In genomic region chr3:138759968-138760684, GRCm38 (mm10) we compare ENCODE assay signal across 11 mouse cellular contexts. TPM values are rescaled to one million over a fixed set of nuclear protein-coding genes. Genes with fewer than 3 reads are reported as not detected.
A peak's percentile ranks its signal among the peaks of the same experiment; 100 is the strongest.
DNase-seq lines count a peak whose midpoint lies in the region; ATAC-seq and TF ChIP-seq lines count a peak whose summit lies in the region.
"Had no signal": no experiment of that assay in that cellular context is flagged by ENCODE, and none has a peak within 500 bp of the region (broad histone marks: within the 10 kb centered on the region; RNA-seq: fewer than 3 reads in every experiment).

No protein-coding gene starts in this region.

- no peak overlapping the region for H3K9ac ChIP-seq in hindbrain, embryonic 14.5 days
- no peak overlapping the region for H3K9ac ChIP-seq in hindbrain, postnatal 0 days (replicated peaks; ENCODE audit: low read length)
- no peak overlapping the region for H3K9ac ChIP-seq in midbrain, embryonic 11.5 days (ENCODE audit: low read length)
- no peak overlapping the region for H3K9ac ChIP-seq in midbrain, postnatal 0 days (replicated peaks; ENCODE audit: low read length, poor library complexity, severe bottlenecking)
- H3K9ac ChIP-seq in forebrain, embryonic 16.5 days (replicated peaks; ENCODE audit: low read depth, low read length) = no peak overlapping the region
- no peak overlapping the region for H3K9ac ChIP-seq in stomach, embryonic 15.5 days
- H3K9ac ChIP-seq: heart, embryonic 12.5 days; liver, embryonic 15.5 days had no signal

- no peak for ATAC-seq in hindbrain, embryonic 14.5 days (ENCODE audit: low FRiP score)
- no peak for ATAC-seq in hindbrain, postnatal 0 days
- ATAC-seq in midbrain, embryonic 11.5 days (ENCODE audit: low FRiP score) = no peak
- no peak for ATAC-seq in midbrain, postnatal 0 days (ENCODE audit: low FRiP score)
- ATAC-seq in forebrain, embryonic 16.5 days = no peak
- ATAC-seq in stomach, embryonic 15.5 days (ENCODE audit: insufficient read depth, low FRiP score, low read depth) = no peak
- no peak for ATAC-seq in erythroid progenitor cell, adult 5-6 weeks (replicated peaks; ENCODE audit: low FRiP score, poor library complexity, severe bottlenecking)
- ATAC-seq: inflammation-experienced regulatory T-cells, adult 6 months had no signal

- H3K4me1 ChIP-seq in hindbrain, embryonic 14.5 days (replicated peaks; ENCODE audit: control insufficient read depth, insufficient read depth, low read length) = peaks cover 25% of the 10 kb centered on the region
- H3K4me1 ChIP-seq in hindbrain, postnatal 0 days (ENCODE audit: insufficient read depth, low read length) = peaks cover 11% of the 10 kb centered on the region; the same call in 1 of the 2 replicates
- H3K4me1 ChIP-seq in midbrain, embryonic 11.5 days (ENCODE audit: control insufficient read depth, insufficient read depth, low read length) = peaks cover 21% of the 10 kb centered on the region
- H3K4me1 ChIP-seq in midbrain, postnatal 0 days (ENCODE audit: insufficient read depth, low read length) = peaks cover 5% of the 10 kb centered on the region; the same call in 1 of the 2 replicates
- H3K4me1 ChIP-seq in forebrain, embryonic 16.5 days (replicated peaks; ENCODE audit: control insufficient read depth, insufficient read depth, low read length) = peaks cover 25% of the 10 kb centered on the region
- peaks cover 12% of the 10 kb centered on the region for H3K4me1 ChIP-seq in stomach, embryonic 15.5 days
- H3K4me1 ChIP-seq: heart, embryonic 12.5 days; liver, embryonic 15.5 days had no signal

- no peak overlapping the region for H3K4me3 ChIP-seq in hindbrain, embryonic 14.5 days (replicated peaks; ENCODE audit: low read length)
- H3K4me3 ChIP-seq in hindbrain, postnatal 0 days (ENCODE audit: low read length) = no peak overlapping the region
- H3K4me3 ChIP-seq in midbrain, embryonic 11.5 days (ENCODE audit: low read depth, low read length) = 0 out of 2 replicates have a peak overlapping the region, but pooled peaks have one; percentile 3
- H3K4me3 ChIP-seq in midbrain, postnatal 0 days (ENCODE audit: low read depth, low read length) = no peak overlapping the region
- H3K4me3 ChIP-seq in forebrain, embryonic 16.5 days (replicated peaks; ENCODE audit: low read length) = no peak overlapping the region
- no peak overlapping the region for H3K4me3 ChIP-seq in stomach, embryonic 15.5 days (replicated peaks)
- H3K4me3 ChIP-seq: heart, embryonic 12.5 days; liver, embryonic 15.5 days had no signal

- no peaks in the 10 kb centered on the region for H3K9me3 ChIP-seq in hindbrain, embryonic 14.5 days (ENCODE audit: control insufficient read depth, low read length)
- no peaks in the 10 kb centered on the region for H3K9me3 ChIP-seq in hindbrain, postnatal 0 days (ENCODE audit: low read length)
- no peaks in the 10 kb centered on the region for H3K9me3 ChIP-seq in midbrain, embryonic 11.5 days (ENCODE audit: control insufficient read depth, low read length)
- no peaks in the 10 kb centered on the region for H3K9me3 ChIP-seq in midbrain, postnatal 0 days (ENCODE audit: low read length)
- no peaks in the 10 kb centered on the region; the same call in 1 of the 2 replicates for H3K9me3 ChIP-seq in forebrain, embryonic 16.5 days (ENCODE audit: control insufficient read depth, low read length)
- no peaks in the 10 kb centered on the region for H3K9me3 ChIP-seq in stomach, embryonic 15.5 days
- H3K9me3 ChIP-seq: heart, embryonic 12.5 days; liver, embryonic 15.5 days had no signal

- no peak for TF ChIP-seq CTCF in hindbrain, postnatal 0 days (IDR thresholded peaks at IDR 0.05; ENCODE audit: low read depth)
- TF ChIP-seq CTCF in midbrain, postnatal 0 days (IDR thresholded peaks at IDR 0.05) = no peak

- H3K27ac ChIP-seq in hindbrain, embryonic 14.5 days = peak overlapping the region; percentile 7; the same call in 1 of the 2 replicates
- no peak overlapping the region; the same call in 1 of the 2 replicates for H3K27ac ChIP-seq in hindbrain, postnatal 0 days
- H3K27ac ChIP-seq in midbrain, embryonic 11.5 days (ENCODE audit: low read depth, low read length) = no peak overlapping the region; the same call in 1 of the 2 replicates
- H3K27ac ChIP-seq in midbrain, postnatal 0 days (ENCODE audit: low read depth, low read length) = no peak overlapping the region
- H3K27ac ChIP-seq in forebrain, embryonic 16.5 days (ENCODE audit: low read length) = no peak overlapping the region
- H3K27ac ChIP-seq in stomach, embryonic 15.5 days = peak overlapping the region; percentile 69
- H3K27ac ChIP-seq: liver, embryonic 15.5 days had no signal

- no peaks in the 10 kb centered on the region for H3K27me3 ChIP-seq in hindbrain, embryonic 14.5 days (ENCODE audit: control insufficient read depth, insufficient read depth, low read length)
- no peaks in the 10 kb centered on the region for H3K27me3 ChIP-seq in hindbrain, postnatal 0 days (ENCODE audit: insufficient read depth, low read length)
- H3K27me3 ChIP-seq in midbrain, embryonic 11.5 days (ENCODE audit: control insufficient read depth, insufficient read depth, low read length) = no peaks in the 10 kb centered on the region
- no peaks in the 10 kb centered on the region for H3K27me3 ChIP-seq in midbrain, postnatal 0 days (ENCODE audit: insufficient read depth, low read length)
- H3K27me3 ChIP-seq in forebrain, embryonic 16.5 days (replicated peaks; ENCODE audit: control insufficient read depth, insufficient read depth, low read length) = no peaks in the 10 kb centered on the region
- H3K27me3 ChIP-seq in stomach, embryonic 15.5 days (replicated peaks) = no peaks in the 10 kb centered on the region
- H3K27me3 ChIP-seq: heart, embryonic 12.5 days; liver, embryonic 15.5 days had no signal

- no peak for DNase-seq in hindbrain, embryonic 14.5 days (ENCODE audit: low spot score)
- no peak for DNase-seq in hindbrain, postnatal 0 days (ENCODE audit: low spot score)
- DNase-seq in midbrain, embryonic 11.5 days (ENCODE audit: low spot score, missing footprints) = no peak
- no peak for DNase-seq in midbrain, postnatal 0 days (ENCODE audit: low spot score)
- no peak for DNase-seq in embryo, embryonic 9.5 days (ENCODE audit: extremely low spot score)

- no peak overlapping the region for H3K4me2 ChIP-seq in hindbrain, embryonic 14.5 days (replicated peaks)
- no peak overlapping the region for H3K4me2 ChIP-seq in hindbrain, postnatal 0 days (ENCODE audit: low read depth, low read length)
- H3K4me2 ChIP-seq in midbrain, embryonic 11.5 days = no peak overlapping the region
- H3K4me2 ChIP-seq in midbrain, postnatal 0 days (ENCODE audit: low read depth, low read length, poor library complexity, severe bottlenecking) = no peak overlapping the region
- H3K4me2 ChIP-seq in forebrain, embryonic 16.5 days (ENCODE audit: low read length) = peak overlapping the region; percentile 26
- H3K4me2 ChIP-seq in stomach, embryonic 15.5 days = no peak overlapping the region
- H3K4me2 ChIP-seq: heart, embryonic 12.5 days; liver, embryonic 15.5 days had no signal

- no peaks in the 10 kb centered on the region for H3K36me3 ChIP-seq in hindbrain, embryonic 14.5 days (replicated peaks; ENCODE audit: control insufficient read depth, insufficient read depth)
- H3K36me3 ChIP-seq in hindbrain, postnatal 0 days (ENCODE audit: insufficient read depth, low read length) = no peaks in the 10 kb centered on the region
- no peaks in the 10 kb centered on the region for H3K36me3 ChIP-seq in midbrain, embryonic 11.5 days (ENCODE audit: control insufficient read depth, insufficient read depth, low read length)
- H3K36me3 ChIP-seq in midbrain, postnatal 0 days (ENCODE audit: insufficient read depth, low read length) = no peaks in the 10 kb centered on the region
- no peaks in the 10 kb centered on the region for H3K36me3 ChIP-seq in forebrain, embryonic 16.5 days (ENCODE audit: control insufficient read depth, insufficient read depth)
- H3K36me3 ChIP-seq in stomach, embryonic 15.5 days = no peaks in the 10 kb centered on the region
- H3K36me3 ChIP-seq: heart, embryonic 12.5 days; liver, embryonic 15.5 days had no signal

- WGBS in hindbrain, embryonic 14.5 days = 60% methylated on average over 9 of the region's 9 CpGs
- WGBS in hindbrain, postnatal 0 days = 46% methylated on average over 9 of the region's 9 CpGs
- 19% methylated on average over 9 of the region's 9 CpGs for WGBS in midbrain, embryonic 11.5 days
- 20% methylated on average over 9 of the region's 9 CpGs for WGBS in midbrain, postnatal 0 days
- WGBS in forebrain, embryonic 16.5 days = 6% methylated on average over 9 of the region's 9 CpGs
- 35% methylated on average over 9 of the region's 9 CpGs for WGBS in stomach, embryonic 15.5 days

RNA-seq across cellular contexts. Expression of gene Tspan5, which starts 18.1 kb away (rescaled TPM):
- polyA plus RNA-seq in hindbrain, embryonic 14.5 days (2014; fragmentation: Nextera tagmentation; extraction: Ambion mirVana) = 115 and 130 TPM in 2 replicates
- 135 and 144 TPM in 2 replicates for total RNA-seq in hindbrain, postnatal 0 days (2014; rRNA removed)
- polyA plus RNA-seq in hindbrain, postnatal 0 days (2015; fragmentation: Nextera tagmentation; extraction: Ambion mirVana) = 85.6 and 86.0 TPM in 2 replicates
- polyA plus RNA-seq in midbrain, embryonic 11.5 days (2014; fragmentation: Nextera tagmentation; extraction: Ambion mirVana) = 46.6 and 48.6 TPM in 2 replicates
- 156 and 165 TPM in 2 replicates for total RNA-seq in midbrain, postnatal 0 days (2014; rRNA removed)
- polyA plus RNA-seq in midbrain, postnatal 0 days (2015; fragmentation: Nextera tagmentation; extraction: Ambion mirVana) = 97.8 and 99.4 TPM in 2 replicates
- 98.7 and 113 TPM in 2 replicates for polyA plus RNA-seq in forebrain, embryonic 16.5 days (2015; fragmentation: Nextera tagmentation; extraction: Ambion mirVana)
- 34.9 and 37.0 TPM in 2 replicates for polyA plus RNA-seq in stomach, embryonic 15.5 days (2015; fragmentation: Nextera tagmentation; extraction: Ambion mirVana)
- total RNA-seq in erythroid progenitor cell, adult 5-6 weeks (2015; ENCODE audit: low replicate concordance) = 0.84 and 2.9 TPM in 2 replicates
- total RNA-seq in erythroid progenitor cell, adult 5-6 weeks (2017; ENCODE audit: low replicate concordance) = 0.61 and 2.6 TPM in 2 replicates

Comparison
In these comparisons a context has a peak if more than half of its experiments do, and no peak if none do; other contexts are left out.
1. H3K27ac ChIP-seq: peak in hindbrain, embryonic 14.5 days (single experiment) and stomach, embryonic 15.5 days (single experiment); none in hindbrain, postnatal 0 days (single experiment), midbrain, embryonic 11.5 days (single experiment), midbrain, postnatal 0 days (single experiment) and forebrain, embryonic 16.5 days (single experiment).